Mouse (Mus musculus): ENCODE results near the gene Hoxc10. TPM values are rescaled to one million over a fixed set of nuclear protein-coding genes. Genes with fewer than 3 reads are reported as not detected.

The Hoxc10 gene
- polyA plus RNA-seq (2015; fragmentation: Nextera tagmentation; extraction: Ambion mirVana): 0.58 and 3.3 TPM in 2 replicates

GRCm38 (mm10) chr15:102966776-102967311, at the start of gene Hoxc10:
TSS of gene Hoxc10 (plus strand) at chr15:102966796.

DNA sequence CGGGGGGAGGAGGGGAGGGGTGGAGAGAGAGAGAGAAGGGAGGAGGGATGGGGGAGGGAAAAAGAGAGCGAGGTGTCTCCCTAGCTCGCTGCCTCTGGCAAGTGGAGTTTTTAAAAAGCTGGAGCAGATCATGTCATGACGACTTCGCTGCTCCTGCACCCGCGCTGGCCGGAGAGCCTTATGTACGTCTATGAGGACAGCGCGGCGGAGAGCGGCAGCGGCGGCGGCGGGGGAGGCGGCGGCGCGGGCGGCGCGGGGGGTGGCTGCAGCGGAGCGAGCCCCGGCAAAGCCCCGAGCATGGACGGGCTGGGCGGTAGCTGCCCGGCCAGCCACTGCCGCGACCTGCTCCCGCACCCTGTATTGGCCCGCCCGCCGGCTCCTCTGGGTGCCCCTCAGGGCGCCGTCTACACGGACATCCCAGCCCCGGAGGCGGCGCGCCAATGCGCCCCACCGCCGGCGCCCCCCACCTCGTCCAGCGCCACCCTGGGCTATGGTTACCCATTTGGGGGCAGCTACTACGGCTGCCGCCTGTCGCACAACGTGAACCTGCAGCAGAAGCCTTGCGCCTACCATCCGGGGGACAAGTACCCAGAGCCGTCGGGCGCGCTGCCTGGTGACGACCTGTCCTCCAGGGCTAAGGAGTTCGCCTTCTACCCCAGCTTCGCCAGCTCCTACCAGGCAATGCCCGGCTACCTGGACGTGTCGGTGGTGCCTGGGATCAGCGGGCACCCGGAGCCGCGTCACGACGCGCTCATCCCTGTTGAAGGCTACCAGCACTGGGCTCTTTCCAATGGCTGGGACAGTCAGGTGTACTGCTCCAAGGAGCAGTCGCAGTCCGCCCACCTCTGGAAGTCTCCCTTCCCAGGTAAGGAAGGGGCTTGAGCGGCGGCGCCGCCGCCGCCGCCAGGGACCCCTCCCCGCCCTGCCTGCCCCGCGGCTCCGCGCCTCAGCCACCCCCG, 45.3 kb upstream of the Hoxc10 start, which contains the start of gene Hoxc13:
Hoxc13 (plus strand) TSS at position 51 of the 959 bp plus-strand sequence.

GRCm38 (mm10) chr15:102936279-102936972, 30.2 kb upstream of the Hoxc10 start, which contains the start of gene Hoxc12:
TSS of gene Hoxc12 (plus strand) at chr15:102936757.

GRCm38 (mm10) chr15:102954192-102955006, 12.2 kb upstream of the Hoxc10 start, which contains the start of gene Hoxc11:
TSS of gene Hoxc11 (plus strand) at chr15:102954427.

DNA sequence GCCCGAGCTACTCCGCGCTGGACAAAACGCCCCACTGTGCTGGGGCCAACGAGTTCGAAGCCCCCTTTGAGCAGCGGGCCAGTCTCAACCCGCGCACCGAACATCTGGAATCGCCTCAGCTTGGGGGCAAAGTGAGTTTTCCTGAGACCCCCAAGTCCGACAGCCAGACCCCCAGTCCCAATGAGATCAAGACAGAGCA, 615 bp downstream of the Hoxc10 start, which contains the start of gene Hoxc5:
Hoxc5 (plus strand) TSS at position 132 of the 199 bp plus-strand sequence.

DNA sequence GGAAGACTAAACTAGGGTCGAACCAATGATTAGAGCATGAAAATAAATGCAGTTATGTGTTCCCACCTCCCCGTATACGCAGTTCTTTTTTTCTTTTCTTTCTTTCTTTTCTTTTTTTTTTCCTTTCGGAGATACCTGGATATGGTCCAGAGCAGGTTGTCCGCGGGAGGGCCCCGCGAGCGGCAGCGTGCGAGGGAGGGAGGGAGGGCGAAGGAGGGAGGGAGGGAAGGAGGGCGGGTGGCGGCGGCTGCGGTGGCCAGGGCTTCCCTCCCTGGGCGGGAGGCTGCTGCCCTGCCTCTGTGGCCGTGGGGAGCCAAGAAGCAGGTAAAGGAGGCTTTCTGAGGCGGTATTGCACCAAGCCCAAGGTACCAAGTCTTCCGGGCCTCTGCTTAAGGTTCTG, 9.6 kb downstream of the Hoxc10 start, which contains the start of gene Hoxc9:
Hoxc9 (plus strand) TSS at position 269 of the 400 bp plus-strand sequence.

GRCm38 (mm10) chr15:102990461-102991397, 24.1 kb downstream of the Hoxc10 start, which contains the start of gene Hoxc8:
TSS of gene Hoxc8 (plus strand) at chr15:102990607.

DNA sequence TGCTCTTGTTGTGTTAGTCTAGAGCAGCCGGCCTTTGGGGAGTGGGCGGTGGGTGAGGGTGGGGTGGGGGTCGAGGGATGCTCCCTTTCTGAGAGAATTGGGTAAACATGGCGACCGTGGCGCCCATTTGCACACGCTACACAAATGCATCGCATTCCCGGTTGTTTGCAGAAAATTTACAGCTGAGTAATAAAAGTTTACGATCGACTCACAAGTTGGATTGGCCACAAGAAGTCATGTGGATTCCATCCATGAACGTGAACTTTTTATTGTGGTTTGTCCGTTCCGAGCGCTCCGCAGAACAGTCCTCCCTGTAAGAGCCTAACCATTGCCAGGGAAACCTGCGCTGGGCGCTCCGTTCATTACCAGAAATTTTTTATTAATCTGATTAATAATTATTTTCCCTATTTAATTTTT, 31.4 kb downstream of the Hoxc10 start, which contains the start of gene Hoxc6:
Hoxc6 (plus strand) TSS at position 319 of the 417 bp plus-strand sequence.

DNA sequence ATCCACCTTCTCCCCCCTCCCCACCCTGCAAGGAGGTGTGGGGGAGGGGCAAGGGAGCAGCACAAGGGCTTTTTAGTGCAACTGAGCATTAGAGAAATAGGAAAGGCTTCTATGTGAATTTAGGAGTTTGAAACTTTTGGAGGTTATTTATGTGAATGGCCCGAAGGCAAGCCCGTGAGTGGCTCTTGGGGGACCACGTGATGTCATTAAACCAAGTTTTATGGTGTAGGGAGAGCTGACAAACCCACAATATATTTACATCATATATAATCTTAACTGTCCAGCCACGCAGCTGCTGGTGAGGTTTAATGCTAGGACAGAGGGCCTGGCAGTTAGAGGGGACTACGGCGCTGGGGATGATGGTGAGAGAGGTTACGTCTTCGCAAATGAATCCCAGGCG, 52.0 kb downstream of the Hoxc10 start, which contains the start of gene Hoxc4:
Hoxc4 (plus strand) TSS at position 299 of the 400 bp plus-strand sequence.

Small RNA genes within 50 kb of the gene (microRNA-seq; reads per million reads assigned to microRNA genes)
- gene Mir196a-2 (ENCODE audit: borderline replicate concordance, insufficient number of aligned reads): 406 reads per million, percentile 63 among the genes with 10 or more reads in this experiment
- gene Mir615 (ENCODE audit: borderline replicate concordance, insufficient number of aligned reads): 2,259 reads per million, percentile 85 among the genes with 10 or more reads in this experiment

Other genes with a start within 250 kb of the Hoxc10 start
- gene Calcoco1, start 244.6 kb upstream of the Hoxc10 start, polyA plus RNA-seq (2015; fragmentation: Nextera tagmentation; extraction: Ambion mirVana): 62.0 and 93.0 TPM in 2 replicates
- gene Hoxc13, start 45.7 kb upstream of the Hoxc10 start, polyA plus RNA-seq (2015; fragmentation: Nextera tagmentation; extraction: Ambion mirVana): not detected in 2 replicates
- gene Hoxc12, start 30.0 kb upstream of the Hoxc10 start, polyA plus RNA-seq (2015; fragmentation: Nextera tagmentation; extraction: Ambion mirVana): not detected in 2 replicates
- 0.11 and 0.12 TPM in 2 replicates for gene Hoxc11, start 12.4 kb upstream of the Hoxc10 start, polyA plus RNA-seq (2015; fragmentation: Nextera tagmentation; extraction: Ambion mirVana)
- gene Hoxc5, start 647 bp downstream of the Hoxc10 start, polyA plus RNA-seq (2015; fragmentation: Nextera tagmentation; extraction: Ambion mirVana): 6.4 and 6.6 TPM in 2 replicates
- 4.4 and 8.6 TPM in 2 replicates for gene Hoxc9, start 9.6 kb downstream of the Hoxc10 start, polyA plus RNA-seq (2015; fragmentation: Nextera tagmentation; extraction: Ambion mirVana)
- gene Hoxc8, start 23.8 kb downstream of the Hoxc10 start, polyA plus RNA-seq (2015; fragmentation: Nextera tagmentation; extraction: Ambion mirVana): 17.2 and 31.4 TPM in 2 replicates
- 14.5 and 17.6 TPM in 2 replicates for gene Hoxc6, start 31.5 kb downstream of the Hoxc10 start, polyA plus RNA-seq (2015; fragmentation: Nextera tagmentation; extraction: Ambion mirVana)
- gene Hoxc4, start 52.1 kb downstream of the Hoxc10 start, polyA plus RNA-seq (2015; fragmentation: Nextera tagmentation; extraction: Ambion mirVana): 11.2 and 23.9 TPM in 2 replicates
- gene Smug1, start 200.3 kb downstream of the Hoxc10 start, polyA plus RNA-seq (2015; fragmentation: Nextera tagmentation; extraction: Ambion mirVana): 8.1 and 8.4 TPM in 2 replicates

All from adrenal gland, postnatal 0 days (tissue).